Mouse (Mus musculus) midbrain, embryonic 16.5 days (tissue): ENCODE measurements around the gene Tm9sf3. TPM values are rescaled to one million over a fixed set of nuclear protein-coding genes. Genes with fewer than 3 reads are reported as not detected.

Source experiments
- ATAC-seq: fragments of 200-750 bp; cut with Nextera tagmentation; 2 replicates; pipeline ENCODE4 v1.8.0; 2017; ENCODE audit warnings: moderate TSS enrichment
- H3K27ac ChIP-seq: fragments of 300-500 bp; sonication (generic); 2 replicates; pipeline ENCODE4 v1.5.1; 2014; ENCODE audit warnings: mild to moderate bottlenecking, low read length, mixed read lengths
- H3K27me3 ChIP-seq: fragments of 300-500 bp; sonication (generic); 2 replicates; pipeline ENCODE4 v1.6.1; 2014; ENCODE audit warnings: low read depth, low read length, mixed read lengths; ENCODE audit not compliant: control insufficient read depth, insufficient read depth
- H3K36me3 ChIP-seq: fragments of 300-500 bp; sonication (generic); 2 replicates; pipeline ENCODE4 v1.6.1; 2014; ENCODE audit warnings: mild to moderate bottlenecking, low read length, moderate library complexity, mixed read lengths; ENCODE audit not compliant: control insufficient read depth, insufficient read depth
- H3K4me1 ChIP-seq: fragments of 300-500 bp; sonication (generic); 2 replicates; pipeline ENCODE4 v1.6.1; 2014; ENCODE audit warnings: mild to moderate bottlenecking, low read length, mixed read lengths; ENCODE audit not compliant: control insufficient read depth, insufficient read depth
- H3K4me2 ChIP-seq: fragments of 300-500 bp; sonication (generic); 2 replicates; pipeline ENCODE4 v1.6.1; 2014; ENCODE audit warnings: mild to moderate bottlenecking, low read length, mixed read lengths
- H3K4me3 ChIP-seq: fragments of 300-500 bp; sonication (generic); 2 replicates; pipeline ENCODE4 v1.5.1; 2014; ENCODE audit warnings: low read depth, mild to moderate bottlenecking, low read length, moderate library complexity, mixed read lengths
- H3K9ac ChIP-seq: fragments of 300-500 bp; sonication (generic); 2 replicates; pipeline ENCODE4 v1.6.1; 2014; ENCODE audit warnings: low read depth, low read length, mixed read lengths
- H3K9me3 ChIP-seq: fragments of 300-500 bp; sonication (generic); replicated peaks from 2 replicates; pipeline ENCODE4 v1.6.1; 2014; ENCODE audit warnings: mild to moderate bottlenecking, low read length, mixed read lengths; ENCODE audit not compliant: control insufficient read depth, poor library complexity, severe bottlenecking
- WGBS: fragments of 180-500 bp; shearing (Covaris S2); extraction: QIAGEN DNeasy Blood & Tissue Kit; methylation state at CpG from one replicate; pipeline ENCODE4 v1.1.7; 2014; 5-methylcytosine and 5-hydroxymethylcytosine counted together
- polyA plus RNA-seq: library from polyadenylated mRNA; unstranded; fragments of >200 nt; fragmentation: Nextera tagmentation; extraction: Ambion mirVana; gene quantifications from 2 replicates; pipeline ENCODE4 v1.2.1, GENCODE M21; 2015

Gene Tm9sf3
- polyA plus RNA-seq, 1 experiment from 2014 or later: 83.7 TPM

DNA sequence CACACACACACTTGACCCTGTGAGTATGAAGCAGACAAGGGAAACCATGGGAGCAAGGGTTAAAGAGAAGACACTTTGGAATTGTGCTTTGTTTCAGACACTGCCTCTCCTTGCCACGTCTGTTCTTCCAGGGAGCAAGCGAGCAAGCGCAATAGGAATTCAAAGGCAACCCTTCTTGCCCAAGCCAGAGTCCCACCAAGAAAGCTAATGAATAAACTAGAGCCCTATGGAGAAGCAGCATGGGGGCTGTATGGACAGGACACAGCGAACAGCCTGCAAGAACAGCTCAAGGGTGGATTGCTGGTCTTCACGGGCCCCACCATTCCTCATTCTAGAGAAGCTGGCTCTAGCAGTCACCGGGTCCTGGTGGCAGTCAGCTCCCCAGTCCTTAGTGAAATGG, 24.8 kb upstream of the Tm9sf3 start:
- H3K27me3 ChIP-seq: no peaks in the 10 kb centered on the region
- ATAC-seq: no peak
- WGBS: 80% methylated on average over 6 of the region's 6 CpGs

DNA sequence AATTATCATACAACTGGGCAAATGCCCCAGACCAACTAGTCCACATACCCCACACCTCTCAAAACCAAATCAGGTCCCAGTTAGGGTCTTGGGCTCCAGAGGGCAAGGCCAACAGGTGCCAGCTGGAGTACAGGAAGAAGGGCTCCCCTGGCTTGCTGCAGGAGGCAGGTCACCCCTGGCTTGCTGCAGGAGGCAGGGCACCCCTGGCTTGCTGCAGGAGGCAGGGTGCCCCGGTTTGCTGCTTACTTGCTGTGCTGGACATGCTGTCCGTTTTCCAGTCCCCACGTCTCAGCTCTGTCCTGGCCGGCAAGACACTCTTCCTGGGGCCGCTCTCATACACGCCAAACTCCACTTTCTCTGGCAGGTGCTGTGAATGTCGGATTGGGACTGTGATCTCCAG, 23.4 kb upstream of the Tm9sf3 start:
- 88% methylated on average over 7 of the region's 7 CpGs for WGBS
- Histone ChIP-seq H3K9me3 (no peaks in the 10 kb centered on the region), H3K36me3 (no peaks in the 10 kb centered on the region), H3K27ac (no peak overlapping the region), H3K9ac (no peak overlapping the region), H3K4me1 (no peaks in the 10 kb centered on the region), H3K27me3 (no peaks in the 10 kb centered on the region), H3K4me2 (no peak overlapping the region), H3K4me3 (no peak overlapping the region)
- ATAC-seq: no peak

More for the DNA sequence above, 24.8 kb upstream of the Tm9sf3 start:
- Histone ChIP-seq H3K9ac (no peak overlapping the region), H3K27ac (no peak overlapping the region), H3K4me2 (no peak overlapping the region), H3K4me3 (no peak overlapping the region), H3K36me3 (no peaks in the 10 kb centered on the region), H3K4me1 (no peaks in the 10 kb centered on the region), H3K9me3 (no peaks in the 10 kb centered on the region)

DNA sequence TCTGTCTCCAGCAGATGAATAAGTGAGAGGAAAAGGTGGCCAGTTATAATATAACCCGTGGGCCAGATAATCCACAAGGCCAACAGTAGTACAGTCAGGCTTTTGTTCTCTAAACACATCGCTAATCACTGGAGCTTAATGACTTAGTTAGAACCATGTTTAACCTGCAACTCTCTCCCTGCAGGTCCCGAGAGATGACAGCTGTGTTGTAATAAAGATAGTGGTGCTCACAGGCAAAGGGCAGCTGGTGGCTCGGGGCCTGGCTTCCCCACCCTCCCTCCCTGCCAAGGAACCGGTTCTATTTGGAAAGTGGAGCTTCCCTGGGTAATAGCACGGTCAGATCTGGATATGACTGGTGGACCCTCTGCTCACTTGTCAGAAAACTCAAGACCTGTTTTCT, 20.7 kb upstream of the Tm9sf3 start:
- no peak overlapping the region for H3K9ac ChIP-seq
- no peaks in the 10 kb centered on the region for H3K36me3 ChIP-seq
- no peak for ATAC-seq
- H3K4me3 ChIP-seq: no peak overlapping the region
- WGBS: 58% methylated on average over 6 of the region's 6 CpGs
- no peak overlapping the region for H3K27ac ChIP-seq
- no peaks in the 10 kb centered on the region for H3K4me1 ChIP-seq
- no peaks in the 10 kb centered on the region for H3K9me3 ChIP-seq
- no peaks in the 10 kb centered on the region for H3K27me3 ChIP-seq
- H3K4me2 ChIP-seq: no peak overlapping the region

DNA sequence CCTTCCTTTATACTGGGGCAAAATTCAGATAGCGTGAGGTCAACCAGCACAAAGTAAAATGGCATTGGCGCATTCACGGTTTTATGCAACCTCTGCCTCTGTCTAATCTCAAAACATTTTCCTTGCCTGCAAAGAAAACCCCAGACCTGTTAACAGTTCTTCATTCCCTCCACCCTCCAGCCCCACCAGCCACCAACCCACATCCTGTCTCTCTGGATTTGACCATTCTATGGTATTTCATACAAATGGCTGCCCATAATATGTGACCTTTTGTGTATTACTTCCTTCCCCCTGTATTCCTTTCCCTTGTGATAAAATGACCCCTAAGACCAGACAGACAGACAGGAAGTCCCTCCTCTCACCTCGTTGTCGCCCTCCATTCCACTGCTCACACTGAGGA, 18.9 kb upstream of the Tm9sf3 start:
- WGBS: 89% methylated on average over 5 of the region's 5 CpGs
- Histone ChIP-seq H3K27ac (no peak overlapping the region), H3K27me3 (no peaks in the 10 kb centered on the region), H3K4me2 (no peak overlapping the region), H3K9ac (no peak overlapping the region), H3K36me3 (no peaks in the 10 kb centered on the region), H3K4me3 (no peak overlapping the region), H3K9me3 (no peaks in the 10 kb centered on the region), H3K4me1 (no peaks in the 10 kb centered on the region)
- ATAC-seq: no peak

DNA sequence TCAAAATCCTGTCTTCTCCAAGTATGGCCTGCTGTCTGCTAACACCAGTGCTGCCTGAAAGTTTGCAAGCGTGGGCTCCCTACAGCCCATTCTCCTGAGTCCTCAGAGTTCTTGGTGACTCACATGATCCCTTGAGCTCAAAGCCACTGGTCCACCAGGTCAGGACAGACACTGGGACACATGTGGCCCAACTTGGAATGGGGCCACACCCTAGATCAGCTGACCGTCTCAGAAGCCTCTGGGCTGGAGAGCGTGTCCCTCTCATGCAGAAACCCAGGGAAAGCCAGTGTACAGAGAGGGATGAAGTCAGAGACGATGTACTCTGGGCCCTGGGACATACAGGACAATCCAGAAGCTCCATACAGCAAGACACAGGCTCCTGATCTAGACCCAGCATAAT, 18.4 kb upstream of the Tm9sf3 start:
- H3K9ac ChIP-seq: no peak overlapping the region
- H3K4me2 ChIP-seq: no peak overlapping the region
- no peak for ATAC-seq
- 93% methylated on average over 4 of the region's 4 CpGs for WGBS
- H3K4me3 ChIP-seq: no peak overlapping the region
- no peaks in the 10 kb centered on the region for H3K36me3 ChIP-seq
- H3K9me3 ChIP-seq: no peaks in the 10 kb centered on the region
- H3K4me1 ChIP-seq: no peaks in the 10 kb centered on the region
- no peaks in the 10 kb centered on the region for H3K27me3 ChIP-seq
- no peak overlapping the region for H3K27ac ChIP-seq

DNA sequence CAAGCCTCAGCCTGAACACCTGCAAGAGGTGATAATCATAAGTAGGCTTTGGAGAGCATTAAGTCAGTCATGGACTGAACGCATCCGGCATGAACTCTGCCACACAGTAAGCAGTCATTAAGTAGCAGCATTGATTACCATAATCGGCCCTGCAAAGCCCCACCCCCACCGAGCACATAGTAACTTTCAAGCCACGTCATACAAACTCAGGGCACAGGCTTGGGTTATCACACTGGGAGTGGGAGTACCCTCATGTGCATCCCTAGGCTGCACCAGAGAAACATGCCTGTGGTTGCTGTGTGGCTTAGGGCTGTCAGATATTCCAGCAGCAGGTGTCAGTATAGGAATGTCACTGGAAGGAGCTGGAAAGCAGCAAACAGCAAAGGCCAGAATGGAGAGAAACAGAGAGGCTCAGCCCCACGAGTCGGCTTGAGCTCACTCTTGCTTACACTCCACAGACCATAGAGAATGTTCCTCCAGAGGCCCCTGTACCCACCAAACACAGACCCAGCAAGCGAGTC, 16.0 kb upstream of the Tm9sf3 start:
- H3K4me2 ChIP-seq: no peak overlapping the region
- 64% methylated on average over 8 of the region's 8 CpGs for WGBS
- H3K27ac ChIP-seq: no peak overlapping the region
- H3K4me3 ChIP-seq: no peak overlapping the region
- no peaks in the 10 kb centered on the region for H3K36me3 ChIP-seq
- no peaks in the 10 kb centered on the region for H3K9me3 ChIP-seq
- 0 out of 2 replicates have a peak, but pooled peaks have one; percentile 45 for ATAC-seq
- H3K9ac ChIP-seq: no peak overlapping the region
- H3K4me1 ChIP-seq: no peaks in the 10 kb centered on the region
- no peaks in the 10 kb centered on the region for H3K27me3 ChIP-seq

DNA sequence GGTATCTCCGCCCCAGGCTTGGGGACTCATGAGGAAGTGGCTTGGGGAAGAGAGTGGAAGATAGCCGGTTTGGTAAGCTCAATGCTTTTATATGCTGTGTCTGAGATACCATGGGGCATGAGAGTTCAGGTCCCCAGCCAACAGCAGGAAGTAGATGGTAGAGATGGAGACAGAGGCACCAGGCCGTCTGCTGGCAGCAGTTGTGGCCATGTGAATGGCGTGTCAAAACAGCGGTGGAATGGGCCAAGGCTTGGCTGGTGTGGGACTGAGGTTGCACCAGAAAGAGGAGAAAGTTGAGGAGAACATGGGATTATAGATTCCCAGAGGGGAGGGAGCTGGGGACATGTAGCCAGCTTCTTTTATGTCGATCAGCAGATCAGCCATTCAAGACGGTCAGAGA, 14.8 kb upstream of the Tm9sf3 start:
- Histone ChIP-seq H3K9me3 (no peaks in the 10 kb centered on the region), H3K4me1 (no peaks in the 10 kb centered on the region), H3K36me3 (no peaks in the 10 kb centered on the region), H3K27me3 (no peaks in the 10 kb centered on the region), H3K4me3 (no peak overlapping the region), H3K27ac (no peak overlapping the region), H3K4me2 (no peak overlapping the region), H3K9ac (no peak overlapping the region)
- WGBS: 88% methylated on average over 7 of the region's 7 CpGs
- ATAC-seq: no peak

DNA sequence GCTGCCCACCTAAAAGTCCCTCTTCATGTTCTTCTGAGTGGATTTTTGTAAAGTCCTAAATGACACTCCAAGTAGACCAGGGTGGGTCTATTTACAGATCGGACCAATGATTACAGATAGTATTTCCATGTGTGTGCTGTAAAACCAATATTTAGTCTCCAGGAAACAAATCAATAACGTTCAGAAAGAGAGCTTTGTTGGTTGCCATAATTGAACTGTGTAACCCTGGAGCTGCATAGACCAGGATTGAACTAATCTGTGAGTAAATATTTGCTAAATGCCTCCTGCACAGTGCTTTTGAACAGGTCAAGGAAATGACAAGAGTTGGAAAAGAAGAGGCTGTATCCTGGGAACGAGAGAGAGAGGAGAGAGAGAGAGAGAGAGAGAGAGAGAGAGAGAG, 11.8 kb upstream of the Tm9sf3 start:
- 62% methylated on average over 3 of the region's 3 CpGs for WGBS
- no peak for ATAC-seq

DNA sequence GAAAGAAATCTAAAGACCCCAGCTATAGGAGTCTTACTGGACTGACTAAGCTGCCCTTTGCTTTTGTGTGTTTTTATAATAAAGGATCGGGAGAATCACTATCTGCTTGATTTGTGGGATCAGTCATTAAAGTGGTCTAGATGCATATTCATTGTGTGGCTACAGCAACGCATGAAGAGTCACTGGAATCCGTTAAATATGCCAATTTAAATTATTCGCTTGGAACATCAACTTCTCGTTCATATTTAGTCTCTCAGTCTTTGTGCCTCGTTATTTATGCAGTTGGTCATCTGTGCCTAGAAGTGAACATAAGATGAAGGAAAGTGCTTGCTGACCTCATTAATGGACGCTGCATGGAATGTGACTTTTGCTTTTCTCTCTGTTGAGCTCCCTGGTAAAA, 7.1 kb upstream of the Tm9sf3 start:
- Histone ChIP-seq H3K4me3 (no peak overlapping the region), H3K27me3 (no peaks in the 10 kb centered on the region), H3K4me1 (no peaks in the 10 kb centered on the region), H3K4me2 (no peak overlapping the region), H3K9me3 (no peaks in the 10 kb centered on the region), H3K27ac (no peak overlapping the region), H3K9ac (no peak overlapping the region), H3K36me3 (no peaks in the 10 kb centered on the region)
- 53% methylated on average over 7 of the region's 7 CpGs for WGBS
- ATAC-seq: no peak

More for the DNA sequence above, 11.8 kb upstream of the Tm9sf3 start:
- Histone ChIP-seq H3K4me1 (no peaks in the 10 kb centered on the region), H3K27me3 (no peaks in the 10 kb centered on the region), H3K27ac (no peak overlapping the region), H3K9me3 (no peaks in the 10 kb centered on the region), H3K9ac (no peak overlapping the region), H3K4me3 (no peak overlapping the region), H3K4me2 (no peak overlapping the region), H3K36me3 (no peaks in the 10 kb centered on the region)
